Mouse (Mus musculus) stomach, postnatal 0 days (tissue): Measurements from ENCODE around the gene Atp6v0a1.

Experiments
- CTCF ChIP-seq: IDR thresholded peaks from 2 replicates; pipeline ENCODE4 v1.5.1; 2016; ENCODE audit warnings: antibody characterized with exemption, low read depth, mild to moderate bottlenecking, moderate library complexity
- EP300 ChIP-seq: optimal IDR thresholded peaks from 2 replicates; pipeline ENCODE3; 2016; ENCODE audit warnings: antibody characterized with exemption

GRCm38 (mm10) chr11:100994233-100994632 is 15.0 kb upstream of the Atp6v0a1 start:
- TF ChIP-seq EP300 (no peak), CTCF (no peak)
